Mouse (Mus musculus): ENCODE measurements around the gene Adcy5.

Gene Adcy5

DNA sequence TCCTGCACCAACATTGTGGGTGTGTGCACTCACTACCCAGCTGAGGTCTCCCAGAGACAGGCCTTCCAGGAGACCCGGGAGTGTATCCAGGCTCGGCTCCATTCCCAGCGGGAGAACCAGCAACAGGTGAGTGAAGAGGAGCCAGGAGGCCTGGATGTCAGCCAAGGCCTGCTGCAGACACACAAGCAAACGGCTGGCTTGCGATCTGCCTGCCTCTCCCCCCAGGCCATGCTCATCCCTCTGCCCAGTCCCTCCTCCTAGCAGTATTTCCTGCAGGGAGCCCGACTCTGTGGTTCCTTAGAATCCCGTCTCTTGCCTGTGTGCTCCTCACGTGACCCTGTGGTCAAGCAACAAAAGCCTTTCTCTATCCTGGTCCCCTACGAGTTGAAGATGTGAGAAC lies 94.1 kb downstream of the Adcy5 start:
- DNase-seq (ENCODE audit: extremely low read depth, insufficient read length, low spot score) = no peak

DNA sequence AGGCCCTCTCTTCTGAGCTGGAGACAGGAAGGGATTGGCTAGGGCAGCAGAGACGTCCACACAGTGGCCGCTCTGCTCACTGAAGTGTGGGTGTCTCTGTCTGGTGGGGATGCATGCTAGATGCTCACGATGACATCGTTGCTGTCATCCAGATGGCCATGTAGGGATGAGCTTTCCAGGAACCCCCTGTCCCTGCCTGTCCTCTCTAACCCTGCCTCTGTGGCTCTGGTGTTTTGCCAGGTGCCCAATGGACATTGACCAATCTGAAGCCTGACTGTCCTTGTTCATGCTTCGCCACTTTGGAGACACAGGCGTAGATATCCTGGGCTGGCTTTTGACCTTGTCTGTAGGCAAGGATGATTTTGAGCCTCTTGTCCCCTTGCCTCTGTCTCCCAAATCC lies 95.1 kb downstream of the Adcy5 start:
- no peak for DNase-seq (ENCODE audit: extremely low read depth, insufficient read length, low spot score)

DNA sequence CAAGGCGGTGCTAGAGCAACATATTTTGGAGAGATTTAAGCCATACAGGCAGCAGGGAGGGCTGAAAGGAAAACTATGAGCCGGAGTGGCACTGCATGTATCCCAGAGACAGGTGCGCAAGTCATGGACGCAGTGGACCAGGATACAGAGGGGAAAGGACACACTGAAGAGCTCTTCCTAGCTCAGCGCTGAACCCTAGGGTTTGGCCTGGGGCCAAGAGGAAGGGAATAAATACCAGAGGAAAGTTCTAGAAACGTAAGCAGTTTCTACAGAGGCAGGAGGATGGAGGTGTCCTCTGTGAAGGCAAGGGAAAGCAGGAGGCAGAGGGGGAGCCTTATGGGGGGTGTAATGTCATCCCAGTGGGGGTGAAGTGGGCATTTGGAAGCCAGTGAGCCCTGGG lies 97.0 kb downstream of the Adcy5 start:
- DNase-seq (ENCODE audit: extremely low read depth, insufficient read length, low spot score) = no peak

DNA sequence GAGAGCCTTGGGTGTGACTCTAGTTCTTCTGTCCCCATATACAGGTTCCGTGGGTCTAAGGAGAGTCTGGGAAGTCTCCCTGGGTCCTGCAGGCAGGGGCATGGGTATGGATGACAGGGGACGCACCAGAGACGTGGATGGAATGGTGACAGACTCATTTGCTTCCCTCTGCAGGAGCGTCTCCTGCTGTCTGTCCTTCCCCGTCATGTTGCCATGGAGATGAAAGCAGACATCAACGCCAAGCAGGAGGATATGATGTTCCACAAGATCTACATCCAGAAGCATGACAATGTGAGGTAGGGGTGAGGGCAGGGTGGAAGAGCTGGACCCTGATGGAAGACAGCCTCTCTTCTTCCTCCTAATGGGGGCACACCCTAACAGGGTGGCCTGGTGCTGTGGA lies 98.3 kb downstream of the Adcy5 start:
- no peak for DNase-seq (ENCODE audit: extremely low read depth, insufficient read length, low spot score)

DNA sequence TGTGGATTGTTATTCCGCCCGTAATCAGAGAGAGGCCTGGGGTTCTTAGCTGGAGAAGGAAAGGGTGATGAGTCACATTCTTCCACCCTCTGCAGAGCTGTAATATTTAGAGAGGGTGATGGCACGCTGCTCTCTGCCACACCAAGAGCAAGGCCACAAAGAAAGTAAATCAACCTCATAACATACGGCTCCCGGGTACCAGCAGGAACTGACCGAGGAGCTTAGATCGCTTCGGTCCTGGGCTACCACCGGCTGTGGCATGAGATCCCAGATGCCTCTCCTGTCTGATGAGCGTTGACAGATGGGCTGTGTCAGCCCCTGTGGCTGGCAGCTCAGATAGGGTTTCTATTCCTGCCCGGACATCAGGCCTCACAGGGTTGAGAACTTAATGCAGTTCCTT lies 101.3 kb downstream of the Adcy5 start:
- DNase-seq (ENCODE audit: extremely low read depth, insufficient read length, low spot score) = no peak

DNA sequence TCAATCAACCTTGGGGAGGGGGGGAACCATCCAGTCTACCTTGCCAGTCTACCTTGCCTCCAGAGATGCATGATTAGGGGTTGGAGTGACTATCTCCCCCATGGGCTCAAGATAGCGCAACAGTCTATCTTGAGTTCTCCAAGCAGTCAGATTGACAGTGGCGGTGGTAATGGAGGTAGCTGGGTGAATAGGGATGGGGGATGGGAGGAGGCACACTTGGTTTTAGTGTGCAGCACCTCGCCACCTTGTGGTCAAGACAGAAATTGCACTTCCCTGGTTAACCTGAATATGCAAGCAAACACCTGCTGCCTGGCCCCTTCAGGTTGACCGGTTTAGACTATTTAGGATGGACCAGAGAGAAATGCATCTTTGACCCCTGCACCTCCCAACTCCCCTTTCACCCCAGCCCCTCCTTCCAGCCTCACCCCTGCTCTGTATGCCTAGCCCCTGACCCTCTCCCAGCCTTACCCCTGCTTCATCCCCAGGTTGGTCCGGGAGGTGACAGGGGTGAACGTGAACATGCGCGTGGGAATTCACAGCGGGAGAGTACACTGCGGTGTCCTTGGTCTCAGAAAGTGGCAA lies 115.8 kb downstream of the Adcy5 start:
- peak; percentile 20 for DNase-seq (ENCODE audit: extremely low read depth, insufficient read length, low spot score)

DNA sequence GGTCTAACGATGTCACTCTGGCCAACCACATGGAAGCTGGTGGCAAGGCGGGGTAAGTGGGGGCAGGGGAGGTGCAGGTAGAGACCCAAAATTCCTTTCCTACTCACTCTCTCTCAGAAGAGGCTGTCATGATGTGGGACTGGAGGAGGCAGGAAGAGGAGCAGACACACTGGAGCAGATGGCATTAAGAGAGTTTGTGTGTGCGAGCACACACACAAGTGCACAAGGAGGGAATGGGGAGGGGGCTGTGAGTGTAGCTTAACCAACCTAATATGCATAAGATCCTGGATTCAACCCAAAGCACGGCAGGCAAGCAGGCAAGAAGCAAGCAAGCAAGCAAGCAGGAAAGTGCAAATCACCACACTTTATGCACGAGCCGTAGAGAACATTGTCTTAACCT lies 116.3 kb downstream of the Adcy5 start:
- DNase-seq (ENCODE audit: extremely low read depth, insufficient read length, low spot score) = no peak

DNA sequence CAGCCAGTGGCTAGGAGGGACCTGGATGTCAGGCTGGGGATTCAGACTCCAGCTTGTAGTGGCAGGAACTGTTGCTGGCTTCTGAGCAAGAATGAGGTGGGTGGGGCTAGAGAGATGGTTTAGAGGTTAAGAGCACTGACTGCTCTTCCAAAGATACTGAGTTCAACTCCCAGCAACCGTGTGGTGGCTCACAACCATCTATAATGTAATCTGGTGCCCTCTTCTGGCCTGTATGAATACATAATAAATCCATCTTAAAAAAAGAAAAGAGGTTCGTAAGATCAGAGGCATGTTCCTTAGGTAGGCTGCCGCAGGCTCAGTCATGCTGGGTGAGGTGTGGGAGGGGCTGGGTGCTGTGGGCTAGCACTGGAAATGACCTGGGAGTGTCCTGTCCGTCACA lies 116.9 kb downstream of the Adcy5 start:
- DNase-seq (ENCODE audit: extremely low read depth, insufficient read length, low spot score) = peak; percentile 20

DNA sequence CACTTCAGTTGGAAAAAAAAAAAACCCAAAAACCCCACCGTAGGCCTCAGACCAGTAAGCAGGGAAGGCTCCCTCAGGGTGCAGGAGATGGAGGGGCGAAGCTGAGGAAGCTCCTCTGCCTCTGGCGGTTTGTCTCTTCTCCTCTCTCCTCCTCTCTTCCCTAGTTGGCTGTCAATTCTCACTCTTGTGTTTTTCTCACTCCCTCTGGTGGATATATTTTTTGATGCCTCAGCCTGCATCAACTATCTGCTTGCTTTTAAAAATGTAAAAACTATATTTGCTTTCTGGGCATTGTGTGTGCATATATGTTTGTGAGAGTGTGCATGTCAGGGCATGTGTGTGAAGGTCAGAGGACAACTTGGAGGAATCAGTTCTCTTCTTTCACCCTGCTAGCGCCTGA lies 117.7 kb downstream of the Adcy5 start:
- no peak for DNase-seq (ENCODE audit: extremely low read depth, insufficient read length, low spot score)

DNA sequence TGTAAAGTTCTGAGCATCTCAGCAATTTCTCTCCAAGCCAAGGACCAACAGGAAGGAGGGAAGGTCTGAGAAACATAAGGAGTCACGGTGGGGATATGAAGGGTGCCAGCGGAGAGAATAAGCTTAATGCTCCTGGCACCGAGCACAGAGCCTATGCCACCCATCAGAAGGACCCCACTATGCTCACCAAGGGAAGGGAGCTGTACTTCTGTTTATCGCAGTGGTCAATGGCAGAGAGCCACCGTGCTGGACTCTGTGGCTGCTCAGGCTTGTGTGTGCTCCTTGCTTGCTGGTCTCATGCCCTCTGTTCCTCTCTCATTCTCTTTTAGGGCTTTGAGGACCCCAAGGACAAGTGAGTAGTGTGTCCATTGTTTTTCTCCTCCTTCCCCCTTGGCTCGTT lies 123.5 kb downstream of the Adcy5 start:
- DNase-seq (ENCODE audit: extremely low read depth, insufficient read length, low spot score) = no peak

DNA sequence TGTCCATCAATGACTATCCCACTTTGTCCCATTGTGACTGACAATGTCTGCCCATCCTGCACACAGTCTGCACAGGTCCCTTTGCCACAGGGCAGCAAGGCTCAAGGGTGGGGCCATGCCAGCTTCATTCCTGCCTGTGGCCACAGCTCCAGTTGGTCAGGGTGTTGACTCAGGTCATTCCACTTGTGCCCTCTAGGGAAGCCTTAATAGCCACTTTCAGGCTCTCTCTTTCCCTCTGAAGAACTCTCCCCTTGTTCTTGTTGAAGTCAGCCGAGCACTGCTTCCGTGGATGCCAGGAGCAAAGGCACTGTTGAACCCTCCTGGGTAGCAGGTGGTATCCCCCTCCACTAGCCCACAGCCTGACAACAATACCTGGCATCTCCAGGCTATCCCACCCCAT lies 127.8 kb downstream of the Adcy5 start:
- DNase-seq (ENCODE audit: extremely low read depth, insufficient read length, low spot score) = no peak

DNA sequence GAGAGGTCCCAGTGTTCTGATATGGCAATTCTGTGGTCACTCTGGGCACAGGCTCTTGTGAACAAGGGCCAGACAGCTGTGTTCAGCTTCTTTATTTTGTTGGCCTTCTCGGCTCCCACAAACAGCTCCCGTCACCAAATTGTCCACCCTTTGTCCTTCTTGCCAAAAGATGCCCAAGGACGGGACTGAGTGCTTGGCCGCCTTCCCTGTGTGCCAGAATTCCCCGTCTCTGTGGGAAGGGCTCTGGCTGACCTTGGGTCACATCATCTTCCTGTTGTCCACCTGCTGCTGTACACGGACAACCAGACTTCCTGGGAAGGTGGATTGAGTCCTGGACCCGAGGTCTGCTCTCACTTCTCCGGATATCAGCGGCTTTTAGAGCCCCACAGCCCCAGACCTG lies 131.1 kb downstream of the Adcy5 start:
- DNase-seq (ENCODE audit: extremely low read depth, insufficient read length, low spot score) = no peak

DNA sequence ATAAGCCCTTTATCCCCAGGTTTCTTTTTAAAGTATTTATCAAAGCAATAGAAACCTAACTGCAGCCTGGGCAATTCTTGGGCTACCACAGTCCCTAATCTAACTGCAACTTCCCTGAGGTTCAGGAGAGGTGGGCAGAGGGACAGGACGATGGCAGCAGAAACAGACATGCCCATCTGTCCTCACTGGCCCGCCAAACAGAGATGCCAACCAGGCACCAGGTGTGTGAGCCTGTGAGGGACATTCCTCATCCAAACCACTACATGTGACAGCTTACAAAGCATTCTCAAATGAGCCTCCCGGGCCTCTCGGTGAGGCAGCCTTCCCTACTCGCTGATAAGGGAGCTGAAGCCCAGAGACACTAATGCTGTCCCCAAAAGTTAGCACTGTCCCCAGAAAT lies 132.6 kb downstream of the Adcy5 start:
- DNase-seq (ENCODE audit: extremely low read depth, insufficient read length, low spot score) = no peak

DNA sequence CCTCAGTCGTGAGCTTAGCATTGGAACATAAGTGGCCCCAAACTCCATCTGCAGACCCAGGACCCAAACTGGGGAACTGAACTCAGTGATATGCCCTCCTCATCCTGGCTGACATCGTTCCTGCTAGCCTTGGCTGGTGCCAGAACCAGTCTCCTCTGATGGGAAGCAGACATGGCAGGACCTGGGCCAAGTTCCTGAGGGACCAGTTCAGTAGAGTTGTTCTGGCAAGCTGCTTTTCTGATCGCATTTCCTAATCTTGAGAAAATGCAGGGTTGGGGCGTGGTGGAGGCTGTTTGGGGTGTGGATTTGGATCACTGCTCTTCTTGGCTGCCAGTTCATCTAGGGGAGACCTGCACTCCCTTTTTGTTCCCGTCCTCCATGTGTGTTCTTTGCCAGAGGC lies 143.1 kb downstream of the Adcy5 start:
- no peak for DNase-seq (ENCODE audit: extremely low read depth, insufficient read length, low spot score)

DNA sequence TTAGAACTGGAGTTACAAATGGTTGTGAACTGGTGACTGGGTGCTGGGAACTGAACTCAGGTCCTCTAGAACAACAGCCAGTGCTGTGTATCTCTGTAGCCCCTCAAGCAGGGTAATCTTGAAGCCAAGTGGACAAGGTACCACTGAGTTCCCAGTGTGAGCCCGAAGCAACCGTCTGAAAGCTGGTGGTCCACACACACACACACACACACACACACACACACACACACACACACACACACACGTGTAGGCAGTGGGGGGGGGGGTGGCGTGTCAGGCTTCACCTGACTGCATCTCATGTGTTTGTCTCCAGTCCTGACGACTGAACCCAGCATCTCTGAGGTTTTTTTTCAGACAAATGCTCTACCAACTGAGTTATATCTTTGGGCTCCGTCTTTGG lies 145.5 kb downstream of the Adcy5 start:
- no peak for DNase-seq (ENCODE audit: extremely low read depth, insufficient read length, low spot score)

DNA sequence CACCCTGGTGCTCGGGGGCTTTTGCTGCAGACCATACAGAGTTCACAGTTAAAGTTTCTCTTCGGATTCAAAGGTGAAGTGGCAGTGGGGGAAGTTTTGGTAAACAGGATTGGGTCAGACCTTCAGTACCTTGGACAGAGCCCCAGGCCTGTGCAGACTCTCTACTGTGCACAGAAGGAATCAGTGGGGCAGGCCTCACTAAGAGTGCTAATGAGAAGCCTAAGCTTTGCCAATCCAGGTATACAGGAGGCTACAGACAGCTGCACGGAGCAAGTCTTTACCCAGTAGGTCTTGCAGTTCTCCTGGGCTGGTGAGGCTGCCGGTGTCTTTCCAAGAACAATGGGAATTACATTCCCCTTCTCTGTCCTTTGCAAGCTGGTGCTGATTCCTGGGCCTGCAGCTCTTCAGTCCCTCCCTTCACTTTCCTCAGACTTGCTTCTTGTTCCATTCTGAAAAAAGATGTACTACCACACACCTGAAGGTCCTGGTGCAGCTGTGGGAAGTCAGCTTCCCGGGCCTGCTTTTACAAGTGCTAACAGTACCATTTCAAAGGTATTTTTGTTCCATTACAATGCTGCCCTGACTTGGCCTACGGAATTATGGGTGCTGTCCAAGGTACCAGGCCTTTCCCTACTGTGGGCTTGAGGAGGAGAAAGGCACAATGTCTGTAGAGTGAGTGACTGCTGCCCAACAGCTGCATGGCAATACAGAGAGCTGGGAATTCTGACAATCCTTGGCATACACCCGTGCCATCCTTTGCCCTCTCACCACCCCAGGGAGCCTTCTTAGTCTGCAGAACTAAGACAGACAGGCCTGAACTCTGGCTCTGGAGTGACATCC lies 148.0 kb downstream of the Adcy5 start:
- no peak for DNase-seq (ENCODE audit: extremely low read depth, insufficient read length, low spot score)

DNA sequence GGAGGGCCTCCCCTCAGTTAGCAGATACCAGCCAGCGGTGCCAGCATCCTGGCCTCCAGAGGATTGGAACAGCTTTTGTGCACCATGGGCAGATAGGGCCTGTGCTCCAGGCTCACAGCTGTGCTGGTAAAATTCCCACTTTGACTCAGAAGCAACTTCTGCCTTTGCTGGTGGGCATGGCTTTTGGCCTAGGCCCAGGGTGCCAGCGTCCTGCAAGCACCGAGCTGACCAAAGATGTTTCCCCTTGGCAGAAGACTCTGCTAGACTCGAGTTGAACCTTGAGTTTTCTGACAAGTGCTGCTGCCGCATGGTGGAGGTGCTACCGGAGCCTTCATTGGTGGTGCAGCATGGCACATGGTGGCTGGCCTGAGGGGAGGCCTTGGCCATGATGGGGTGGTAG lies 149.0 kb downstream of the Adcy5 start:
- no peak for DNase-seq (ENCODE audit: extremely low read depth, insufficient read length, low spot score)

DNA sequence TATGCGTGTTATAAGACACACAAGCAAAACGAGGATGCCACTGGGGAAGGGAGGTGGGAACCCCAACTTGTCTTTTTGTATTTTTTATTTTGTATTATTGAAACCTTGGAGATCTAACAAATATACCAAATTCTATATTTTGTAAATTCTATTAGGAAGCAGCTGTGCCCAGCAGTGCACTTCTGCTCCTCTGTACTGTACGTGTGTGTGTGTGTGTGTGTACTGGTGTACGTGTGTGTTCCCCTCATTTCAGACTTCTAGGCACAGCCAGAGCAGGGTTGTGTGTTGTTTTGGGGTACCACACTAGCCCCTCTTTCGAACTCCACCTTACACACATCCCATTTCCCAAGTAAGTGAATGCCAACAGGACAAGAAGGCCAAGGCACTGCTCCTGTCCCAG lies 149.7 kb downstream of the Adcy5 start:
- no peak for DNase-seq (ENCODE audit: extremely low read depth, insufficient read length, low spot score)

DNA sequence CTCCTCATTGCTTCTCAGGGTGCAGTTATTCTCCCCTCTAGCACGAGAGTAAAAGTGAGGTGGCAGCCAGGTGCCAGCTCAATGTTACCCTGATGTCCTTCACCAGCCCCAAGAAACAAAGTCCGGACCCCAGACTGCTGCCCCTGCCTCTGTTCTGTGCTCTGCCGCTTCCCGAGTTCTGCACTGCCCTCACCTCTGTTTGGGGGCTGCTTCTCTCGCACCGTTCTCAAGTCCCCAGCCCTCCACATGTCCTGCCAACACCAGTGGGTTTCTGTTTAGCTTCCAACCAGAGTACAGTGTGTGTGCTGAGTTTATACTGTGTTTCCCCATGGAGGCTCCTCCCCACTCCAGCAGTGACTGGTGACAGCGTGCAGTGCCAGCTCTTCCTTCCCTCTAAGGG lies 150.5 kb downstream of the Adcy5 start:
- no peak for DNase-seq (ENCODE audit: extremely low read depth, insufficient read length, low spot score)

DNA sequence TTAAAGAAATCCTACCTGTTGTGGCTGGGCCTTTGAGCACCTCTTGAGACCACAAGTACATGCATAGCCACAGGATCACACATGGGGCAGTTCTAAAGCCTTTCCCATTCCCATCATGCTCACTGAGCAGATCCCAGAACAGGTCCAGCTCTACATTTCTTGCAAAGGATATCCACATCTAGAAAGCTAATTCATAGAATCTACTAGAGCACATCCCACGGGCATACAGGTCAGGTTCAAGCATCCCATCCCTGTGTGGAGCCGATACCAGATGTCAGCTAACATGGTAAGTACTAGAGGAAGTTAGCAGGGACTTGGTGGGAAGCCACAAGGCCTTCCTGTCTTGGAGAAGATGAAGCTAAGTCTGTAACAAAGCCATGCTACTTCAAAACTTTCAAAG lies 152.0 kb downstream of the Adcy5 start:
- DNase-seq (ENCODE audit: extremely low read depth, insufficient read length, low spot score) = no peak

DNA sequence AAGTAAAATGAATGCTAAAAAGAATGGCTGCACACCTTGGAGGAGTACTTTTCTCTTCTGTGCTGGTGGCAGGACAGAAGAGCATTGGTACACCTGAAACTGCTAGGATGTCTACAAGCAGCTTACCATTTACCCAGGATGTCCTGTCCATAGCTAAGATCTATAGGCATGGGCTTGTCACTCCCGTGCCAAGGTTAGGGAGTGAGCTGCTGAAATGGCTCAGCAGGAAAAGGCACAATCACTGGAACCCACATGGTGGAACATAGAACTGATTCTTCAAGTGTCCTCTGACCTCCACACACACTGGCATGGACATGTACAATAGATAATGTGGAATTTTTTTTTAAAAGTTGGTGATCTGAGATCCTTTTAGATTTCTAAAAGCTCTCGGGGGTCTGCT lies 152.7 kb downstream of the Adcy5 start:
- no peak for DNase-seq (ENCODE audit: extremely low read depth, insufficient read length, low spot score)

DNA sequence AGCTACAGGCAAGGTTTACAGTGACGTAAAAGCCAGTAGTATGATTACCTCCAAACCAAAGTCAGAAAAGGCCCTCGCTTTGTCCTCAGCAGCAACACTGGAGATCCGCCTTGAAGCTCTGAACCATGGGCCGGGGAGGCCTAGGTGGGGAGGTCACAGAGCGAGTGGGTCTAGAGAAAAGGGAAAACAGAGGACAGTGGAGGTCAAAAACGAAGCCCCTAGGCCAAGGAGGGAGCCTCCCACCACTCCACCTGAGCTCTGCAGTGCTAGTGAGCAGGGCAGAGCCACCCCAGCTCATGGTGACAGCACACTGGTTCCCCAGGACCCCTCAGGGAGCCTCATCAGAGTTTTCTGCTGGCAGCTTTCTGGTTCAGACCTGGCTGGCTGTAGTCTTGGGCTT lies 153.3 kb downstream of the Adcy5 start:
- DNase-seq (ENCODE audit: extremely low read depth, insufficient read length, low spot score) = no peak
